ENCODE assay signal across 9 mouse cellular contexts in genomic region chr13:43524491-43525362, GRCm38 (mm10). TPM values are rescaled to one million over a fixed set of nuclear protein-coding genes. Genes with fewer than 3 reads are reported as not detected.
DNase-seq lines count a peak whose midpoint lies in the region; ATAC-seq lines count a peak whose summit lies in the region.
"Had no signal": no experiment of that assay in that cellular context is flagged by ENCODE, and none has a peak within 500 bp of the region (broad histone marks: within the 10 kb centered on the region; RNA-seq: fewer than 3 reads in every experiment).

No protein-coding gene starts in this region.

- peak; percentile 67 for DNase-seq in urinary bladder, postnatal 14 days (ENCODE audit: low spot score)
- DNase-seq in urinary bladder, adult 2 months (ENCODE audit: low spot score): no peak
- peak; percentile 62 to 65 for DNase-seq in heart, postnatal 14 days
- peak; percentile 60 for DNase-seq in midbrain, embryonic 14.5 days
- DNase-seq in cerebellum, adult 9-10 months: no peak
- no peak for DNase-seq in thymus, postnatal 14 days

- intact Hi-C loops in heart, postnatal 14 days (cut with DNase I): loop anchor here (5.0 kb wide), 1 partner anchor 42 kb away; the partner anchor contains the start of gene Ranbp9

- no peak overlapping the region for H3K4me2 ChIP-seq in forebrain, embryonic 13.5 days
- no peak overlapping the region for H3K4me2 ChIP-seq in limb, embryonic 13.5 days (replicated peaks)
- no peak overlapping the region for H3K4me2 ChIP-seq in midbrain, embryonic 14.5 days (ENCODE audit: low read length)

- no peaks in the 10 kb centered on the region; the same call in 1 of the 2 replicates for H3K9me3 ChIP-seq in forebrain, embryonic 13.5 days (replicated peaks)
- H3K9me3 ChIP-seq in limb, embryonic 13.5 days: no peaks in the 10 kb centered on the region
- H3K9me3 ChIP-seq in midbrain, embryonic 14.5 days (ENCODE audit: control insufficient read depth, low read length): no peaks in the 10 kb centered on the region

- peaks cover 27% of the 10 kb centered on the region for H3K4me1 ChIP-seq in forebrain, embryonic 13.5 days
- H3K4me1 ChIP-seq in limb, embryonic 13.5 days: peaks cover 14% of the 10 kb centered on the region; the same call in 1 of the 2 replicates
- peaks cover 5% of the 10 kb centered on the region; the same call in 1 of the 2 replicates for H3K4me1 ChIP-seq in midbrain, embryonic 14.5 days (ENCODE audit: control insufficient read depth, insufficient read depth, low read length)

- 52% methylated on average over 16 of the region's 16 CpGs for WGBS in forebrain, embryonic 13.5 days
- WGBS in limb, embryonic 13.5 days: 77% methylated on average over 16 of the region's 16 CpGs
- 57% methylated on average over 16 of the region's 16 CpGs for WGBS in midbrain, embryonic 14.5 days

- no peaks in the 10 kb centered on the region for H3K27me3 ChIP-seq in forebrain, embryonic 13.5 days
- no peaks in the 10 kb centered on the region for H3K27me3 ChIP-seq in limb, embryonic 13.5 days
- no peaks in the 10 kb centered on the region for H3K27me3 ChIP-seq in midbrain, embryonic 14.5 days (ENCODE audit: control insufficient read depth, insufficient read depth, low read length)

- H3K27ac ChIP-seq in forebrain, embryonic 13.5 days: peak overlapping the region; percentile 65; the same call in 1 of the 2 replicates
- peak overlapping the region; percentile 6; the same call in 1 of the 2 replicates for H3K27ac ChIP-seq in limb, embryonic 13.5 days
- H3K27ac ChIP-seq in midbrain, embryonic 14.5 days (replicated peaks; ENCODE audit: low read depth, low read length): peak overlapping the region; percentile 66; the same call in 1 of the 2 replicates
- H3K27ac ChIP-seq: liver, embryonic 14.5 days had no signal

- 0 out of 2 replicates have a peak overlapping the region, but pooled peaks have one; percentile 1 for H3K9ac ChIP-seq in forebrain, embryonic 13.5 days
- no peak overlapping the region for H3K9ac ChIP-seq in limb, embryonic 13.5 days
- no peak overlapping the region for H3K9ac ChIP-seq in midbrain, embryonic 14.5 days (replicated peaks; ENCODE audit: low read length)
- H3K9ac ChIP-seq: liver, embryonic 14.5 days had no signal

- ATAC-seq in forebrain, embryonic 13.5 days: peak; percentile 73
- 0 out of 2 replicates have a peak, but pooled peaks have one; percentile 48 for ATAC-seq in limb, embryonic 13.5 days (ENCODE audit: low FRiP score, low read depth)
- no peak for ATAC-seq in midbrain, embryonic 14.5 days (ENCODE audit: low FRiP score, low TSS enrichment)

- H3K36me3 ChIP-seq in forebrain, embryonic 13.5 days (ENCODE audit: poor library complexity, severe bottlenecking): no peaks in the 10 kb centered on the region
- no peaks in the 10 kb centered on the region for H3K36me3 ChIP-seq in limb, embryonic 13.5 days
- no peaks in the 10 kb centered on the region for H3K36me3 ChIP-seq in midbrain, embryonic 14.5 days (ENCODE audit: control insufficient read depth, insufficient read depth, low read length)

- H3K4me3 ChIP-seq in forebrain, embryonic 13.5 days: no peak overlapping the region
- no peak overlapping the region for H3K4me3 ChIP-seq in limb, embryonic 13.5 days
- no peak overlapping the region for H3K4me3 ChIP-seq in midbrain, embryonic 14.5 days (replicated peaks; ENCODE audit: low read depth, low read length)

RNA-seq across cellular contexts. Expression of gene Mcur1, which starts 35.3 kb away (rescaled TPM):
- 15.7 and 18.1 TPM in 2 replicates for polyA plus RNA-seq in urinary bladder, adult 2 months (2012; rRNA removed)
- 9.3 and 9.6 TPM in 2 replicates for polyA plus RNA-seq in forebrain, embryonic 13.5 days (2015; fragmentation: Nextera tagmentation; extraction: Ambion mirVana)
- total RNA-seq in heart, postnatal 14 days (2021): 10 to 100 TPM; 45.7 to 47.5 TPM
- polyA plus RNA-seq in limb, embryonic 13.5 days (2015; fragmentation: Nextera tagmentation; extraction: Ambion mirVana): 16.7 and 17.0 TPM in 2 replicates
- 6.6 and 10.8 TPM in 2 replicates for polyA plus RNA-seq in midbrain, embryonic 14.5 days (2014; fragmentation: Nextera tagmentation; extraction: Ambion mirVana)

RNA-seq across cellular contexts. Expression of gene Ranbp9, which starts 43.6 kb away (rescaled TPM):
- 32.7 and 36.6 TPM in 2 replicates for polyA plus RNA-seq in urinary bladder, adult 2 months (2012; rRNA removed)
- 12.4 and 12.7 TPM in 2 replicates for polyA plus RNA-seq in forebrain, embryonic 13.5 days (2015; fragmentation: Nextera tagmentation; extraction: Ambion mirVana)
- total RNA-seq in heart, postnatal 14 days (2021): 10 to 100 TPM; 45.7 to 45.9 TPM
- polyA plus RNA-seq in limb, embryonic 13.5 days (2015; fragmentation: Nextera tagmentation; extraction: Ambion mirVana): 8.8 and 10.3 TPM in 2 replicates
- 19.6 and 22.7 TPM in 2 replicates for polyA plus RNA-seq in midbrain, embryonic 14.5 days (2014; fragmentation: Nextera tagmentation; extraction: Ambion mirVana)

Comparison
In these comparisons a context has a peak if more than half of its experiments do, and no peak if none do; other contexts are left out.
1. DNase-seq: peak in urinary bladder, postnatal 14 days (single experiment), heart, postnatal 14 days (2 of 2) and midbrain, embryonic 14.5 days (single experiment); none in urinary bladder, adult 2 months (single experiment), cerebellum, adult 9-10 months (single experiment) and thymus, postnatal 14 days (single experiment).
2. H3K27ac ChIP-seq: peak in every context shown above with its lines; median percentile 66 in midbrain, embryonic 14.5 days; 65 in forebrain, embryonic 13.5 days; 6 in limb, embryonic 13.5 days.